Mouse (Mus musculus) olfactory bulb, adult 2 months (tissue): ENCODE measurements around the gene Nbeal2.

ENCODE experiments used
- CTCF ChIP-seq: fragments of 200-500 bp; IDR thresholded peaks from 2 replicates; pipeline ENCODE4 v1.5.1; 2012; ENCODE audit warnings: low read depth, mild to moderate bottlenecking, low read length, moderate library complexity; ENCODE audit not compliant: insufficient read depth
- POLR2A ChIP-seq: fragments of 200-500 bp; IDR thresholded peaks from 2 replicates; pipeline ENCODE4 v1.6.1; 2012; ENCODE audit warnings: mild to moderate bottlenecking, low read depth, low read length, moderate library complexity; ENCODE audit not compliant: insufficient read depth

DNA sequence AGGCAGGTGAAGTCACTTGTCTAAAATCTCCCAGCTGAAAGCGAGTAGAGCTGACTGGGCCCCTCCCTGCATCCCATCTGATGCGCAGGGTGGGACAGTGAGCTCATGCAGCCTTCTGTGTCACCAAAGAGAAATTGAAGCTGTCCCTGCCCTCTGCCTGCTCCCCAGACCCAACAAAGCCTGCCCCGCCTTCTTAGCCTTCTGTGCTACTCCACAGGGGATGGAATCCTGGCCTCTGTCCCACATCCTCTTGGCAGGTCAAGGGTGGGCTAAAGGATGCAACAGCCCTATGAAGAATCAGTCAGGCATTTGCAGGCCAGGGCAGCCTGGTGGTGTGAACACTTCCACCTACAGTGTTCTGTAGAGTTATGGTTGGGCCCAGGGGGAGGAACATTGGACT is 43.5 kb upstream of the Nbeal2 start:
- TF ChIP-seq CTCF, result no peak
- no peak for TF ChIP-seq POLR2A
